Mouse (Mus musculus): Measurements from ENCODE around the gene Bpifa2.

GRCm38 (mm10) chr2:154004456-154004855, 3.6 kb upstream of the Bpifa2 start:
- no peak for TF ChIP-seq CTCF (IDR thresholded peaks at IDR 0.05; ENCODE audit: borderline replicate concordance, insufficient read depth, low read length)
- no peak for TF ChIP-seq POLR2A (IDR thresholded peaks at IDR 0.05; ENCODE audit: low read depth, low read length)
